Mouse (Mus musculus): Measurements from ENCODE around the gene Btrc. TPM values are rescaled to one million over a fixed set of nuclear protein-coding genes. Genes with fewer than 3 reads are reported as not detected.

Gene Btrc
- polyA plus RNA-seq, 1 experiment from 2014 or later: 54.9 TPM

- Histone ChIP-seq H3K27ac (ENCODE audit: low read depth, low read length) (no peak overlapping the region), H3K4me3 (ENCODE audit: low read length) (no peak overlapping the region)
- 24% methylated on average over 6 of the region's 6 CpGs for WGBS
Observed at GRCm38 (mm10) chr19:45573861-45574267, 210.3 kb downstream of the Btrc start.

GRCm38 (mm10) chr19:45574339-45574898, 210.9 kb downstream of the Btrc start:
- no peak overlapping the region for H3K4me2 ChIP-seq (replicated peaks; ENCODE audit: low read depth, low read length)
- 79% methylated on average over 7 of the region's 7 CpGs for WGBS
- H3K27me3 ChIP-seq (ENCODE audit: control insufficient read depth, insufficient read depth, low read length): no peaks in the 10 kb centered on the region
- peaks cover 36% of the 10 kb centered on the region for H3K36me3 ChIP-seq (ENCODE audit: control insufficient read depth, insufficient read depth, low read length)
- H3K27ac ChIP-seq (ENCODE audit: low read depth, low read length): no peak overlapping the region
- ATAC-seq (ENCODE audit: low FRiP score, low TSS enrichment): no peak
- H3K9me3 ChIP-seq (ENCODE audit: control insufficient read depth, low read length): no peaks in the 10 kb centered on the region
- H3K4me3 ChIP-seq (ENCODE audit: low read length): no peak overlapping the region
- H3K9ac ChIP-seq (ENCODE audit: low read depth, low read length): no peak overlapping the region
- peaks cover 21% of the 10 kb centered on the region for H3K4me1 ChIP-seq (ENCODE audit: control insufficient read depth, insufficient read depth, low read length)

More at GRCm38 (mm10) chr19:45573861-45574267, 210.3 kb downstream of the Btrc start:
- Histone ChIP-seq H3K4me1 (ENCODE audit: control insufficient read depth, insufficient read depth, low read length) (peaks cover 21% of the 10 kb centered on the region), H3K9me3 (ENCODE audit: control insufficient read depth, low read length) (no peaks in the 10 kb centered on the region), H3K36me3 (ENCODE audit: control insufficient read depth, insufficient read depth, low read length) (peaks cover 31% of the 10 kb centered on the region), H3K9ac (ENCODE audit: low read depth, low read length) (no peak overlapping the region), H3K27me3 (ENCODE audit: control insufficient read depth, insufficient read depth, low read length) (no peaks in the 10 kb centered on the region), H3K4me2 (replicated peaks; ENCODE audit: low read depth, low read length) (no peak overlapping the region)
- ATAC-seq (ENCODE audit: low FRiP score, low TSS enrichment): peak; percentile 66

DNA sequence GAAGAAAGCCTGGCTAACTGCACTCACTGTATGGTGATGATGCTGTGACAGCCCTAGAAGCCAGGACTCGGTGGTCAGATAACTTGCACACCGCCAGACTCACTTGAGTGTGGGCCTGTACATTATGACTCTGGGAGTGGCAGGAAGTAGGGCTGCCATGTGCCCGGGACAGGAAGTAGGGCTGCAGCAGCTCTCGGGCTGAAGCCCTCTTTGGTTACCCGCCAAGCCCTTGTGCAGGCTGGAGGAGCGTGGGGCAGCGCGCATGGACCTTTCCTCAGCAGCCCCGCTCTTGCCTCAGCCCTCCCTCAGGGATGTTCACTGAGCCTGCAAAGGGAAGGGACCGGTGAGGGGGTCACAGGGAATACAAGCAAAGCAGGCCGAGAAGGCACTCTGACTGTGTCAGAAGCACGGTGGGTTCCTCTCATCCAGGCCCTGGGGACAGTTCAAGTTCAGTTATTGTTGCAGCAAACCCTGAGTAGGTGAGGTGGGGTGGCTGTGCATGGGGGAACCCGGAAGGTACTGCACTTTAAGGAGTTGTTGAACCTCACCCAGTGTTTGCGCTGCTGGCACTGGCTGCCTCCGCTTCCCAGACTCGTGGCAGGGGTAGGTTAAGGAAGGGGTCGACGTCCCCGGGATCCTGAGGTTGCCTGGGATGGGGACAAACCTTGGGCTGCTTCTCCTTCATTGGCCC, 211.6 kb downstream of the Btrc start:
- H3K36me3 ChIP-seq (ENCODE audit: control insufficient read depth, insufficient read depth, low read length): peaks cover 37% of the 10 kb centered on the region
- 41% methylated on average over 19 of the region's 19 CpGs for WGBS
- peaks cover 18% of the 10 kb centered on the region for H3K4me1 ChIP-seq (ENCODE audit: control insufficient read depth, insufficient read depth, low read length)
- no peak for ATAC-seq (ENCODE audit: low FRiP score, low TSS enrichment)
- no peaks in the 10 kb centered on the region for H3K9me3 ChIP-seq (ENCODE audit: control insufficient read depth, low read length)
- H3K27me3 ChIP-seq (ENCODE audit: control insufficient read depth, insufficient read depth, low read length): no peaks in the 10 kb centered on the region
- no peak overlapping the region for H3K4me3 ChIP-seq (ENCODE audit: low read length)
- no peak overlapping the region for H3K9ac ChIP-seq (ENCODE audit: low read depth, low read length)
- no peak overlapping the region for H3K4me2 ChIP-seq (replicated peaks; ENCODE audit: low read depth, low read length)
- no peak overlapping the region; the same call in 1 of the 2 replicates for H3K27ac ChIP-seq (ENCODE audit: low read depth, low read length)

- H3K9ac ChIP-seq (ENCODE audit: low read depth, low read length): no peak overlapping the region
Observed at GRCm38 (mm10) chr19:45575632-45576001, 212.1 kb downstream of the Btrc start.

DNA sequence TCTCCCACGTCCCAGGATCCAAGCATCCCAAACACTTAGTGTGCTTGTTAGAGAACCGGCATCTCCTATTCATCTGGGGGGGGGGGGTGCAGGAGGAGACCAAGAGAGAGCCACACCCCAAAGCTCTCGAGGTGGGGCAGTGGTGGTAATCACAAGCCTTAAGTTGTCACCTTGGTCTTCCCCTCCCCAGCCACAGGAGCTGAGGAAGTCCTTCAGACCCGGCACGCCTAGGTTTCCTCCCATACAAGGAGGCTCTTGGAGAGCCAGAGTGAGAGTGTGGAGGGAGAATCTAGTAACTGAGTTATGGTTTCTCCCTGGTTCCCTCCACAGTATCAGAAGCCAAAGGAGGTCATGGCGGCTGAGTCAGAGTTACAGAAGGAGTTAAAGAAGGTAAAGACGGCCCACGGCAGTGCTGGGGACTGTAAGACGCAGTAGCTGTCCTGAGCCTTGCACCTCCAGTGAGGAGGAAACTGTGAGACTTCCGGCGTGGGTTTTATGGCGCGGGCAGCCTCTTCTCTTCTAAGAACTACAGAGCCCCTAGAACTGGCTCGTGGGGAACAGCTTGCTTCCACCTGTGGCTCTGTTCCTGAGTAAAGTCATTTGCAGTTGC, 213.7 kb downstream of the Btrc start:
- H3K9ac ChIP-seq (ENCODE audit: low read depth, low read length): no peak overlapping the region
- no peak overlapping the region for H3K27ac ChIP-seq (ENCODE audit: low read depth, low read length)
- ATAC-seq (ENCODE audit: low FRiP score, low TSS enrichment): no peak

More at GRCm38 (mm10) chr19:45575632-45576001, 212.1 kb downstream of the Btrc start:
- Histone ChIP-seq H3K4me2 (replicated peaks; ENCODE audit: low read depth, low read length) (no peak overlapping the region), H3K4me1 (ENCODE audit: control insufficient read depth, insufficient read depth, low read length) (peaks cover 18% of the 10 kb centered on the region), H3K36me3 (ENCODE audit: control insufficient read depth, insufficient read depth, low read length) (peaks cover 37% of the 10 kb centered on the region), H3K27me3 (ENCODE audit: control insufficient read depth, insufficient read depth, low read length) (no peaks in the 10 kb centered on the region), H3K4me3 (ENCODE audit: low read length) (no peak overlapping the region), H3K9me3 (ENCODE audit: control insufficient read depth, low read length) (no peaks in the 10 kb centered on the region), H3K27ac (ENCODE audit: low read depth, low read length) (no peak overlapping the region)
- 14% methylated on average over 8 of the region's 8 CpGs for WGBS
- ATAC-seq (ENCODE audit: low FRiP score, low TSS enrichment): 0 out of 2 replicates have a peak, but pooled peaks have one; percentile 28

DNA sequence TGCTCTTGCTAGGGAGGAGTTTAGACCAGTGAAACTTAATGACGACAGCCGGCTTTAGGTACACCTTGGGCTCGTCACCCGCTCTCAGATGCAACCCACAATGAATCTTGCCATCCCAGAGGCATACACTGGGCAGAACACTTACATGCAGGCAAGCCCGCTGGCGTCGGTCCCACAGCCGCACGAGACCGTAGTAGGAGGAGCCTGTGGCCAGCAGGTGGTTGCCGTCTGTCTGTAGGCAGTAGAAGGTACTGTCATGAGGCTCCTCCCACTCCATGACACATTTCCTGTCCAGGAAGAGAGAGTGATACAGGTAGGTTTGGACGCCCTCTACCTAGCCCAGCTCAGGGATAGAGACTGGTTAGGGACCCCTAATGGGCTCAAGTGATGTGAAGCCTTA, 215.4 kb downstream of the Btrc start:
- no peak overlapping the region for H3K27ac ChIP-seq (ENCODE audit: low read depth, low read length)
- H3K27me3 ChIP-seq (ENCODE audit: control insufficient read depth, insufficient read depth, low read length): no peaks in the 10 kb centered on the region
- H3K9ac ChIP-seq (ENCODE audit: low read depth, low read length): no peak overlapping the region
- H3K36me3 ChIP-seq (ENCODE audit: control insufficient read depth, insufficient read depth, low read length): peaks cover 28% of the 10 kb centered on the region
- 0 out of 2 replicates have a peak, but pooled peaks cover 2% of the 10 kb centered on the region for H3K9me3 ChIP-seq (ENCODE audit: control insufficient read depth, low read length)
- no peak overlapping the region for H3K4me3 ChIP-seq (ENCODE audit: low read length)
- no peak for ATAC-seq (ENCODE audit: low FRiP score, low TSS enrichment)
- H3K4me1 ChIP-seq (ENCODE audit: control insufficient read depth, insufficient read depth, low read length): peaks cover 24% of the 10 kb centered on the region
- H3K4me2 ChIP-seq (replicated peaks; ENCODE audit: low read depth, low read length): no peak overlapping the region
- 87% methylated on average over 12 of the region's 12 CpGs for WGBS

More for the DNA sequence above, 213.7 kb downstream of the Btrc start:
- H3K9me3 ChIP-seq (ENCODE audit: control insufficient read depth, low read length): 0 out of 2 replicates have a peak, but pooled peaks cover 2% of the 10 kb centered on the region
- H3K4me2 ChIP-seq (replicated peaks; ENCODE audit: low read depth, low read length): no peak overlapping the region
- H3K4me1 ChIP-seq (ENCODE audit: control insufficient read depth, insufficient read depth, low read length): peaks cover 20% of the 10 kb centered on the region
- H3K4me3 ChIP-seq (ENCODE audit: low read length): no peak overlapping the region
- 67% methylated on average over 14 of the region's 14 CpGs for WGBS
- H3K36me3 ChIP-seq (ENCODE audit: control insufficient read depth, insufficient read depth, low read length): peaks cover 36% of the 10 kb centered on the region
- H3K27me3 ChIP-seq (ENCODE audit: control insufficient read depth, insufficient read depth, low read length): no peaks in the 10 kb centered on the region

GRCm38 (mm10) chr19:45579416-45579815, 215.9 kb downstream of the Btrc start:
- Histone ChIP-seq H3K4me2 (replicated peaks; ENCODE audit: low read depth, low read length) (no peak overlapping the region), H3K9ac (ENCODE audit: low read depth, low read length) (no peak overlapping the region), H3K9me3 (ENCODE audit: control insufficient read depth, low read length) (0 out of 2 replicates have a peak, but pooled peaks cover 2% of the 10 kb centered on the region), H3K4me1 (ENCODE audit: control insufficient read depth, insufficient read depth, low read length) (peaks cover 24% of the 10 kb centered on the region), H3K27ac (ENCODE audit: low read depth, low read length) (no peak overlapping the region), H3K4me3 (ENCODE audit: low read length) (no peak overlapping the region), H3K36me3 (ENCODE audit: control insufficient read depth, insufficient read depth, low read length) (peaks cover 28% of the 10 kb centered on the region), H3K27me3 (ENCODE audit: control insufficient read depth, insufficient read depth, low read length) (no peaks in the 10 kb centered on the region)
- no peak for ATAC-seq (ENCODE audit: low FRiP score, low TSS enrichment)
- 87% methylated on average over 7 of the region's 7 CpGs for WGBS
